Mouse (Mus musculus) heart, adult 2 months (tissue): ENCODE measurements at regions not wholly inside any gene's neighbourhood (a gene's known extent, or its start where the extent isn't known, plus 50 kb on each side); places are given as distances from the start of the nearest gene placed in this dataset.
"Not testable (repeated sequence)": the region's sequence is repeated elsewhere in the genome, so short reads cannot be mapped to it uniquely, and the experiment has no call there.

ENCODE experiments used
- DNase-seq, 2 experiments: peaks; one replicate each; pipeline ENCODE4 v3.0.0; 2021
- H3K27ac ChIP-seq: fragments of 200-600 bp; 2 replicates; pipeline ENCODE4 v1.8.1; 2022
- H3K27me3 ChIP-seq: fragments of 200-500 bp; 2 replicates; pipeline ENCODE4 v1.6.1; 2012; ENCODE audit warnings: mild to moderate bottlenecking, low read length, inconsistent platforms, mixed read lengths; ENCODE audit not compliant: control insufficient read depth, insufficient read depth
- H3K36me3 ChIP-seq: fragments of 200-500 bp; 2 replicates; pipeline ENCODE4 v1.6.1; 2012; ENCODE audit warnings: low read length, inconsistent platforms; ENCODE audit not compliant: control insufficient read depth, insufficient read depth
- H3K4me1 ChIP-seq: fragments of 200-500 bp; 2 replicates; pipeline ENCODE4 v1.6.1; 2011; ENCODE audit warnings: low read length; ENCODE audit not compliant: control insufficient read depth, insufficient read depth
- H3K4me3 ChIP-seq: fragments of 200-600 bp; 2 replicates; pipeline ENCODE4 v1.8.1; 2022
- H3K79me2 ChIP-seq: fragments of 200-500 bp; replicated peaks from 2 replicates; pipeline ENCODE4 v1.6.1; 2012; ENCODE audit warnings: mild to moderate bottlenecking, inconsistent platforms, low read length, moderate library complexity, mixed read lengths; ENCODE audit not compliant: control insufficient read depth, insufficient read depth
- H3K9ac ChIP-seq: fragments of 200-500 bp; 2 replicates; pipeline ENCODE4 v1.6.1; 2012; ENCODE audit warnings: low read depth, mild to moderate bottlenecking, control low read depth, inconsistent platforms, low read length, mixed read lengths
- CTCF ChIP-seq: fragments of 200-600 bp; IDR thresholded peaks from 2 replicates; pipeline ENCODE4 v1.8.1; 2022; ENCODE audit warnings: antibody characterized with exemption, mild to moderate bottlenecking, moderate library complexity
- EP300 ChIP-seq: fragments of 200-500 bp; IDR thresholded peaks from 2 replicates; pipeline ENCODE4 v1.6.1; 2011; ENCODE audit warnings: low read depth, low read length, control low read depth; ENCODE audit not compliant: insufficient read depth
- POLR2A ChIP-seq: fragments of 200-500 bp; IDR thresholded peaks from 2 replicates; pipeline ENCODE4 v1.6.1; 2011; ENCODE audit warnings: mild to moderate bottlenecking, low read depth, low read length, control low read depth; ENCODE audit not compliant: insufficient read depth
- WGBS: fragments of 180-500 bp; shearing (Covaris S2); methylation state at CpG from one replicate; pipeline ENCODE4 v1.1.7; 2018; 5-methylcytosine and 5-hydroxymethylcytosine counted together
- intact Hi-C: fragments of 180-260 bp; cut with DNase I; formaldehyde crosslinking; loops from one replicate; pipeline ENCODE4 v1.15.1; 2025

GRCm38 (mm10) chr16:15430352-15430751 is 113.1 kb downstream of the Gm21897 start:
- DNase-seq = no peak
- Histone ChIP-seq H3K9ac (no peak overlapping the region), H3K27me3 (no peaks in the 10 kb centered on the region), H3K79me2 (no peaks in the 10 kb centered on the region), H3K4me3 (no peak overlapping the region), H3K36me3 (no peaks in the 10 kb centered on the region), H3K4me1 (no peaks in the 10 kb centered on the region), H3K27ac (no peak overlapping the region)
- intact Hi-C loops = no loop called here
- TF ChIP-seq EP300 = no peak
- no peak for TF ChIP-seq CTCF
- TF ChIP-seq POLR2A = no peak
- WGBS = 70% methylated on average over 3 of the region's 3 CpGs

- H3K4me3 ChIP-seq = no peak overlapping the region
Measured at GRCm38 (mm10) chr16:15432681-15433080, 115.4 kb downstream of the Gm21897 start.

GRCm38 (mm10) chr16:15462856-15463255 is 145.6 kb downstream of the Gm21897 start:
- H3K79me2 ChIP-seq, DNase-seq: not testable (repeated sequence)

More at GRCm38 (mm10) chr16:15432681-15433080, 115.4 kb downstream of the Gm21897 start:
- H3K27ac ChIP-seq = no peak overlapping the region
- no peaks in the 10 kb centered on the region for H3K4me1 ChIP-seq
- H3K79me2 ChIP-seq = no peaks in the 10 kb centered on the region
- TF ChIP-seq EP300 (no peak), POLR2A (no peak), CTCF (no peak)
- intact Hi-C loops = no loop called here
- H3K9ac ChIP-seq = no peak overlapping the region
- DNase-seq = no peak
- no peaks in the 10 kb centered on the region for H3K27me3 ChIP-seq
- no peaks in the 10 kb centered on the region for H3K36me3 ChIP-seq

GRCm38 (mm10) chr16:15473875-15474274 is 156.6 kb downstream of the Gm21897 start:
- H3K4me3 ChIP-seq = no peak overlapping the region
- WGBS = 42% methylated on average over 4 of the region's 4 CpGs
- H3K79me2 ChIP-seq = no peaks in the 10 kb centered on the region
- H3K36me3 ChIP-seq = no peaks in the 10 kb centered on the region
- no peak overlapping the region for H3K27ac ChIP-seq
- H3K27me3 ChIP-seq = no peaks in the 10 kb centered on the region
- H3K9ac ChIP-seq = no peak overlapping the region
- no peaks in the 10 kb centered on the region for H3K4me1 ChIP-seq
- intact Hi-C loops = no loop called here
- TF ChIP-seq CTCF (no peak), POLR2A (no peak), EP300 (no peak)
- no peak for DNase-seq

More at GRCm38 (mm10) chr16:15462856-15463255, 145.6 kb downstream of the Gm21897 start:
- H3K9ac ChIP-seq, H3K4me3 ChIP-seq, H3K27ac ChIP-seq, intact Hi-C loops, H3K4me1 ChIP-seq, H3K27me3 ChIP-seq, H3K36me3 ChIP-seq: not testable (repeated sequence)

- intact Hi-C loops = no loop called here
- Histone ChIP-seq H3K36me3 (no peaks in the 10 kb centered on the region), H3K9ac (no peak overlapping the region), H3K4me3 (no peak overlapping the region), H3K79me2 (no peaks in the 10 kb centered on the region), H3K27ac (no peak overlapping the region), H3K27me3 (no peaks in the 10 kb centered on the region), H3K4me1 (no peaks in the 10 kb centered on the region)
- DNase-seq = no peak
- 22% methylated on average over 1 of the region's 1 CpGs for WGBS
- TF ChIP-seq POLR2A (no peak), CTCF (no peak), EP300 (no peak)
Measured at GRCm38 (mm10) chr16:15478876-15479275, 161.6 kb downstream of the Gm21897 start.

GRCm38 (mm10) chr16:15491328-15491999 is 174.2 kb downstream of the Gm21897 start:
- Histone ChIP-seq H3K36me3 (no peaks in the 10 kb centered on the region), H3K27me3 (no peaks in the 10 kb centered on the region), H3K4me1 (no peaks in the 10 kb centered on the region), H3K9ac (no peak overlapping the region), H3K27ac (no peak overlapping the region), H3K4me3 (no peak overlapping the region), H3K79me2 (no peaks in the 10 kb centered on the region)
- TF ChIP-seq POLR2A = no peak
- no peak for DNase-seq
- WGBS = 51% methylated on average over 3 of the region's 3 CpGs
- intact Hi-C loops = no loop called here

- intact Hi-C loops = no loop called here
- DNase-seq = no peak
- H3K4me3 ChIP-seq = no peak overlapping the region
- WGBS = 51% methylated on average over 2 of the region's 2 CpGs
- no peaks in the 10 kb centered on the region for H3K4me1 ChIP-seq
- no peak overlapping the region for H3K27ac ChIP-seq
- H3K79me2 ChIP-seq = no peaks in the 10 kb centered on the region
- no peak overlapping the region for H3K9ac ChIP-seq
- TF ChIP-seq EP300 (no peak), POLR2A (no peak), CTCF (no peak)
- H3K36me3 ChIP-seq = no peaks in the 10 kb centered on the region
- H3K27me3 ChIP-seq = no peaks in the 10 kb centered on the region
Measured at GRCm38 (mm10) chr16:15493236-15493635, 176.0 kb downstream of the Gm21897 start.
